Comparison of ENCODE assay signal across 15 mouse cellular contexts in the genomic region with DNA sequence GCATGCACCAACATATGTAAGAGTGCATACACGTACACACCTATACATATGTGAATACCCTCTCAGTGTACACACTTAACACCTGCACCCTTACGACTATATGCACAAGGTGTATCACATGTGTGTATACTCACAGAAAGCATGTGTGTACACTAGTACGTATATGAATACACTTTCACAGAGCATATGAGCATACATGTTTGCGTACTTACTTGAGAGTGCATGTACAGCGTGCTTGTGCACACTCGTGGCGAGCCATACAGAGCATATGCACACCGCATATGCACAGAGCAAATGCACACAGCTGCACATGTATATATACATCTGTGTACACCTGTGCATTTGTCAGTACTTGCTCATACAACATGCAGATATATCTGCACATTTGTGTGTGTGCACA.
"Had no signal": no experiment of that assay in that cellular context is flagged by ENCODE, and none has a peak within 500 bp of the region (broad histone marks: within the 10 kb centered on the region; RNA-seq: fewer than 3 reads in every experiment).

No protein-coding gene starts in this region.

- H3K9me3 ChIP-seq: limb, embryonic 12.5 days; liver, embryonic 15.5 days; neural tube, embryonic 13.5 days had no signal

- DNase-seq: kidney, adult 11 months; kidney, adult 9 months; kidney, postnatal 36 days; layer of hippocampus, adult 9-11 months; liver; lung, postnatal 36 days; retina, postnatal 1 day; right cerebral cortex, postnatal 4 days; spleen, adult 18-20 months; thymus, adult 18-20 months; thymus, postnatal 14 days had no signal

- H3K9ac ChIP-seq: limb, embryonic 12.5 days; liver, embryonic 15.5 days; neural tube, embryonic 13.5 days had no signal

- H3K4me1 ChIP-seq: liver, embryonic 15.5 days had no signal

- H3K36me3 ChIP-seq: liver, embryonic 15.5 days had no signal

- H3K27me3 ChIP-seq: limb, embryonic 12.5 days; liver, embryonic 15.5 days; neural tube, embryonic 13.5 days had no signal

- H3K27ac ChIP-seq: kidney, postnatal 0 days; limb, embryonic 12.5 days; liver, embryonic 15.5 days; neural tube, embryonic 13.5 days had no signal

- H3K4me2 ChIP-seq: limb, embryonic 12.5 days; liver, embryonic 15.5 days; neural tube, embryonic 13.5 days had no signal

- H3K4me3 ChIP-seq: limb, embryonic 12.5 days; liver, embryonic 15.5 days; neural tube, embryonic 13.5 days had no signal
